Mouse (Mus musculus): ENCODE measurements at regions not wholly inside any gene's neighbourhood (a gene's known extent, or its start where the extent isn't known, plus 50 kb on each side); places are given as distances from the start of the nearest gene placed in this dataset.

DNA sequence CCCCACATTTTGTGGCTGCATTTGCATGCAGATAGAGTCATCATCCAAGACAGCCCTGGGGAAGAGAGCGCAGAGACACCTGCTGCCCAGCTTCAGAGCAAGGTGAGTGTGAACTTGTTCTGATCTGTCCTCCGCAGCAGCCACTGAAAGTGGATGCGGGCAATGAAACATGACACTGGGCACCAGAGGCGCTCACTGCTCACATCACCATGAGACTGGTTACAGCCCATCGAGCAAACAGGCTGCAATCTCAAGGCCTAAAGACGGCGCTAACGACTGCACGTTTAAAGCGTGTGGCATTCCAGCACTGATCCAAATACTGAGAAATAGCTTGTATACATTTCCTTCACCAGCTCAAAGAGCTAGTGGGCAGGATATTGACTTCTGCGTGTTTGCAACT is 65.8 kb downstream of the Barhl2 start:
- H3K36me3 ChIP-seq (ENCODE audit: insufficient read depth), result no peaks in the 10 kb centered on the region
- no peak overlapping the region for H3K4me3 ChIP-seq (ENCODE audit: low read depth, low read length)
- WGBS, result 72% methylated on average over 11 of the region's 11 CpGs
- no peak for ATAC-seq (ENCODE audit: insufficient read depth)
- no peak for DNase-seq
- no peak overlapping the region for H3K9ac ChIP-seq
- no peaks in the 10 kb centered on the region for H3K27me3 ChIP-seq (ENCODE audit: insufficient read depth, low read length)
- no peaks in the 10 kb centered on the region for H3K4me1 ChIP-seq (ENCODE audit: insufficient read depth)
- no peak overlapping the region for H3K4me2 ChIP-seq
- TF ChIP-seq CTCF (IDR thresholded peaks at IDR 0.05; ENCODE audit: low read depth), result no peak
- no peaks in the 10 kb centered on the region for H3K9me3 ChIP-seq (ENCODE audit: low read depth, low read length)
- H3K27ac ChIP-seq (ENCODE audit: low read depth), result no peak overlapping the region

DNA sequence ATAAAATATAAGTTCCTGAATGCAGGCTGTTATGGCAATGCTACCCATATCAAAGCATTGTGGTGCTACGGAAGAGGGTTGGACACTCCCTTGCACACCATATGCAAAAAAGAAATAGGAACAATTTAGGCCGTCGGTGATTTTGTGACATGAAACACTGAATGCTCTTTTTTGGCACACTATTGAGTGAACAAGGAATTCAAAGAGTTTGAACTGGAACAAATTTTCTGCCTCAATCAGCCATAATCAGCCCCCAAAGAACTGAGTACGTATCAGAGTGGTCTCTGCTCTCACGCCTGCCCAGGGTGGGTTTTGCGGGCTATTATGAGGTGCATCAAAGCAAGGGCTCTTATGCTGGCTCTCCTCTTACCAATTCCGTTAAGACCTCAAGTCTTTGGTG is 71.3 kb downstream of the Barhl2 start:
- H3K4me2 ChIP-seq, result no peak overlapping the region
- WGBS, result 82% methylated on average over 7 of the region's 7 CpGs
- no peak for ATAC-seq (ENCODE audit: insufficient read depth)
- DNase-seq, result no peak
- no peak overlapping the region for H3K9ac ChIP-seq
- H3K36me3 ChIP-seq (ENCODE audit: insufficient read depth), result no peaks in the 10 kb centered on the region
- H3K27me3 ChIP-seq (ENCODE audit: insufficient read depth, low read length), result no peaks in the 10 kb centered on the region
- no peaks in the 10 kb centered on the region for H3K4me1 ChIP-seq (ENCODE audit: insufficient read depth)
- no peak overlapping the region for H3K27ac ChIP-seq (ENCODE audit: low read depth)
- no peaks in the 10 kb centered on the region for H3K9me3 ChIP-seq (ENCODE audit: low read depth, low read length)
- TF ChIP-seq CTCF (IDR thresholded peaks at IDR 0.05; ENCODE audit: low read depth), result no peak
- H3K4me3 ChIP-seq (ENCODE audit: low read depth, low read length), result no peak overlapping the region

DNA sequence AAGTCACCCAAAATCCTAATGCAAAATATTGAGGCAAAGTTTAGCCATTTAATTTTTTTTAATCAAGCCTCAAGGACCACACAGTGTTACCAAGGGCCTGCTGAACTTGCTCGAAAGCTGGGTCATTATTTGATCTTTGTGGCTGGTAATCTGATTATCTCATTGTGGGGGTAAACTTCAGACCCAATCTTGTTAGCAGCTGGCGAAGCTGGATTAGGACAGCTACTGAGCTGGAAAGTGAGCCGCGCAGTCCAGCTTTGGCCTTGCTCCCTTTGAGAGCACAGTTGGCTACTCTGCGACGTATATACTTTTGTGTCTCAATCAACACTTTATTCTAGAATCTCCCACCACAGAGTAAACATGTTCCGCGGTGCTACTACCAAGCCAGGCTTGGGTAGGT is 72.1 kb downstream of the Barhl2 start:
- no peak for TF ChIP-seq CTCF (IDR thresholded peaks at IDR 0.05; ENCODE audit: low read depth)
- DNase-seq (no peak), ATAC-seq (ENCODE audit: insufficient read depth) (no peak)
- Histone ChIP-seq H3K9ac (no peak overlapping the region), H3K36me3 (ENCODE audit: insufficient read depth) (no peaks in the 10 kb centered on the region), H3K27ac (ENCODE audit: low read depth) (no peak overlapping the region), H3K4me1 (ENCODE audit: insufficient read depth) (no peaks in the 10 kb centered on the region), H3K27me3 (ENCODE audit: insufficient read depth, low read length) (no peaks in the 10 kb centered on the region), H3K9me3 (ENCODE audit: low read depth, low read length) (no peaks in the 10 kb centered on the region), H3K4me3 (ENCODE audit: low read depth, low read length) (no peak overlapping the region), H3K4me2 (no peak overlapping the region)
- 66% methylated on average over 8 of the region's 8 CpGs for WGBS

DNA sequence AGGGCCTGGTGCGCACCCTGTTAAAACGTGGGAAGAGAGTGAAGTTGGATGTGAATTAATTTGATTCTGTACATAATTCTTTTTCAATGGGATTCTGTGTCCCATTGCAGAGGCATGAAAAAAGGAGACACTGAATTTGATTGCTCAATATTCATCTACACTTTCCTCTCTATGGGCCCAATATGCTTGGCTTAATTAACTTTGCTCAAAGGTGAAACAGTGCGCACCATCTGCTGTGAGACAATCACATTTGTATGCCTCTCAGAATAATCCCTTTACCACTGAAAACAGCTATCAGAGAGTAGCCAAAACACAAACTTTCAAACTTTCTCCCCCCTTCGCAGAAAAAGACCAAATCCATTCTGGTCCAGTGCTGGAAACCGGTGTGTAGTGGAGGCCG is 72.7 kb downstream of the Barhl2 start:
- no peaks in the 10 kb centered on the region for H3K36me3 ChIP-seq (ENCODE audit: insufficient read depth)
- H3K4me1 ChIP-seq (ENCODE audit: insufficient read depth), result no peaks in the 10 kb centered on the region
- ATAC-seq (ENCODE audit: insufficient read depth) (no peak), DNase-seq (no peak)
- no peaks in the 10 kb centered on the region for H3K27me3 ChIP-seq (ENCODE audit: insufficient read depth, low read length)
- no peak for TF ChIP-seq CTCF (IDR thresholded peaks at IDR 0.05; ENCODE audit: low read depth)
- H3K4me3 ChIP-seq (ENCODE audit: low read depth, low read length), result no peak overlapping the region
- 74% methylated on average over 6 of the region's 6 CpGs for WGBS
- no peak overlapping the region for H3K27ac ChIP-seq (ENCODE audit: low read depth)
- no peaks in the 10 kb centered on the region for H3K9me3 ChIP-seq (ENCODE audit: low read depth, low read length)
- no peak overlapping the region for H3K4me2 ChIP-seq
- H3K9ac ChIP-seq, result no peak overlapping the region

DNA sequence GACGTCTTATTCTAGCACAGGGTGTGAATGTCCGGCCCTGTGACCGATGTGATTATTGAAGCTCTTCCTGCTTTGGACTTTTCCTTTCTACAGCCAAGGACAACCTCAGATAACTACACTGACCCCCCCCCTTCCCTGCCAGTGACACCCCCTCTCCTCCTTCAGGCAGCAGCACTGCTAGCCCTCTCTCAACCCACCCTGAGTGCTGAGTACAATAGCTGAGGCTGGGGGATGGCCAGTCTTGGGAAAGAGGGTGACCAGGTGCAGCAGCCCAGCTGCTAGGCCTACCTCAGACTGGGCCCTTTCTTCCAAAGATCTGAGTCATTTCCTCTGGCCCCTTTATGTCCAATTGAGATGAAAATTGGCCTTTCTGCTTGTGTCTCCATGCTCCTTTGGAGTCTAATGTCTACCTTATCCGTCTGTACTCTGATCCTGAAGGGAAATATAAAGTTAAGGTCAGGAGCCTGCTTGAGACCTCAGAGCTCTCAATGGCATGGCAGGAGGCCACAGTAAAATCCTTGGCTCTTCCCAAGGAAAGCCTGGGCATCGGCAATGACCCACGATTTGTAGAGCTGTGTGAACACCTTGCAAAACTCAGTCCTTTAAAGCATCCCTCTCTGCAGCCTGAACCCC is 73.7 kb downstream of the Barhl2 start:
- TF ChIP-seq CTCF (IDR thresholded peaks at IDR 0.05; ENCODE audit: low read depth), result no peak
- no peak for DNase-seq

DNA sequence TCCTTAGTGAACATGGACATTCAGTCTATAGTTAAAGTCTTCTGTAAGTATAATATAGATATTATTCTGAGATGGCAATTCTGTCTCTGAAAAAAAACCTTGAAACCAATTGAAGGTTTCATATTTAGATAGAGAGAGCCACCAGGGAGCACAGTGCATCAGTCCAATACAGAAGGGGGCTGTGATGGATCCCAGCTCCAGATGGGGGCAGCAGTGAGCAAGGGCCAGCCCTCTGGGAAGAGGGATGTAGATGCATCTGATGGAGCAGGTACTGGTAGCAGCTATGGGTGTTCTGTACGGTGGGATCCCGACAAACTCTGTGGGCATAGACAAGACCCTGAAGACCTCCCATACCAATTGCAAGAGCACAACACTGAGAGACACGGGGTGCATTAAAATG is 76.0 kb downstream of the Barhl2 start:
- Histone ChIP-seq H3K4me3 (ENCODE audit: low read depth, low read length) (no peak overlapping the region), H3K9ac (no peak overlapping the region), H3K4me1 (ENCODE audit: insufficient read depth) (no peaks in the 10 kb centered on the region), H3K27me3 (ENCODE audit: insufficient read depth, low read length) (no peaks in the 10 kb centered on the region), H3K4me2 (no peak overlapping the region), H3K9me3 (ENCODE audit: low read depth, low read length) (no peaks in the 10 kb centered on the region), H3K36me3 (ENCODE audit: insufficient read depth) (no peaks in the 10 kb centered on the region), H3K27ac (ENCODE audit: low read depth) (no peak overlapping the region)
- DNase-seq (peak; percentile 21), ATAC-seq (ENCODE audit: insufficient read depth) (no peak)
- TF ChIP-seq CTCF (IDR thresholded peaks at IDR 0.05; ENCODE audit: low read depth), result peak; percentile 49
- 88% methylated on average over 3 of the region's 3 CpGs for WGBS

More for the DNA sequence above, 73.7 kb downstream of the Barhl2 start:
- no peak overlapping the region for H3K4me2 ChIP-seq
- H3K9ac ChIP-seq, result no peak overlapping the region
- ATAC-seq (ENCODE audit: insufficient read depth), result no peak
- H3K4me3 ChIP-seq (ENCODE audit: low read depth, low read length), result no peak overlapping the region
- WGBS, result 66% methylated on average over 6 of the region's 6 CpGs
- no peak overlapping the region for H3K27ac ChIP-seq (ENCODE audit: low read depth)
- H3K9me3 ChIP-seq (ENCODE audit: low read depth, low read length), result no peaks in the 10 kb centered on the region
- no peaks in the 10 kb centered on the region for H3K27me3 ChIP-seq (ENCODE audit: insufficient read depth, low read length)
- H3K4me1 ChIP-seq (ENCODE audit: insufficient read depth), result no peaks in the 10 kb centered on the region
- no peaks in the 10 kb centered on the region for H3K36me3 ChIP-seq (ENCODE audit: insufficient read depth)

DNA sequence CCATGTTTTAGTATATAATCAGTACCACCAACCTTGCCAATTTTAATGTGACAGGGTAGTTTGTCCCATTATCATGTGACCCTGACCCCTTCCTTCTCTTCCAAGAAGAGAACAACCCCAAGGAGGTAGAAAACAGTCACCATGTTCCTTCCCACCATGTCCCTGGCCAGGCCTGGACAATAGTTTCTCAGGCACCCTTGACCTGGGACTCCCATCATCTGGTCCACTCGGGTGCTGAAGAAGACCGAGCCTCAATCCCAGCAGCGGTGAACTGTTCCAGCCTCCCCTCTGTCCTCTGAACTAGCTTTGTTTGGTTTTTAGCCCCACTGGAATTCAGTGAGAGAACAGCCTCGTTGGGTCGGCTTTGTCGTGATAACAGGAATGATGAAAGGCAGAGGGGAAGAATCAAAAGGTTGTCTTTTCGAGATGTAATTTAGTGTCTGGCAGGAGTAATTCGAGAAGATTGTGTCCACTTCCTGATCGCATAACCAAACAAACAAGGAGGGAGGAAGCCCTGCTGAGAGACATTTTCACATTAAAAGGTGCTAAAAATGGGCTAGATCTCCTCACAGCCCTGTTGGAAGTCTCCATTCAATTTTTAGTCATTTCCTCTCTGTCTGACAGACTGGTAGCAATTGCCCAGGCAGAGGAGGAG is 77.2 kb downstream of the Barhl2 start:
- no peak overlapping the region for H3K9ac ChIP-seq
- no peak for TF ChIP-seq CTCF (IDR thresholded peaks at IDR 0.05; ENCODE audit: low read depth)
- H3K27ac ChIP-seq (ENCODE audit: low read depth), result no peak overlapping the region
- H3K27me3 ChIP-seq (ENCODE audit: insufficient read depth, low read length), result no peaks in the 10 kb centered on the region
- H3K36me3 ChIP-seq (ENCODE audit: insufficient read depth), result no peaks in the 10 kb centered on the region
- DNase-seq, result no peak
- ATAC-seq (ENCODE audit: insufficient read depth), result no peak
- no peaks in the 10 kb centered on the region for H3K4me1 ChIP-seq (ENCODE audit: insufficient read depth)
- no peaks in the 10 kb centered on the region for H3K9me3 ChIP-seq (ENCODE audit: low read depth, low read length)
- no peak overlapping the region for H3K4me3 ChIP-seq (ENCODE audit: low read depth, low read length)
- no peak overlapping the region for H3K4me2 ChIP-seq
- 8% methylated on average over 9 of the region's 9 CpGs for WGBS

All from lung, embryonic 14.5 days (tissue).